Mouse (Mus musculus): Measurements from ENCODE around the gene Ubb. TPM values are rescaled to one million over a fixed set of nuclear protein-coding genes. Genes with fewer than 3 reads are reported as not detected.
A peak's percentile ranks its signal among the peaks of the same experiment; 100 is the strongest.

Gene Ubb
- polyA plus RNA-seq, 1 experiment from 2014 or later, result 1,519 TPM

DNA sequence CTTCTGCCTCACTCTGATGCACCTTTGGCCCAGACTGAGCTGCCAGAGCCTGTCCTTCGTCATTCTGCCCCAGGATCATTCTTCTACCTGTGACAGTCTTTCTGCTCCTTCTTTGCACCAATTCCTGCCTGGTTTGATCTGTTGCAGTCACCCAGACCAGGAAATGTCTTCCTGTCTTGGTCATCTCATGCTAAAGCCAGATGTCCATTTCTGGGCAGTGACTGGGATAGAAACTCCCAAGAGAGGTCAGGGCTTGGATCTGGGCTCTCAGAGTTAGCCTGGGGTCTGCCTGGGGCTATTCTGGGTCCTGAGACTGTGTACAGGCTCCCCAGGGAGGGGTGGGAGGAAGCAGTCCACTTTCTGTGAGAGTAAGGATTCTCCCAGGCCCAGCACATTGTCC is 15.2 kb downstream of the Ubb start:
- Histone ChIP-seq H3K27me3 (peaks cover 5% of the 10 kb centered on the region; the same call in 1 of the 2 replicates), H3K9me3 (replicated peaks) (no peaks in the 10 kb centered on the region), H3K9ac (no peak overlapping the region), H3K4me3 (replicated peaks) (no peak overlapping the region), H3K4me1 (replicated peaks) (no peaks in the 10 kb centered on the region), H3K36me3 (no peaks in the 10 kb centered on the region), H3K27ac (no peak overlapping the region), H3K4me2 (no peak overlapping the region)
- DNase-seq (no peak), ATAC-seq (ENCODE audit: low read depth) (no peak)
- 46% methylated on average over 1 of the region's 1 CpGs for WGBS (ENCODE audit: insufficient replicate concordance)

- Histone ChIP-seq H3K36me3 (no peaks in the 10 kb centered on the region), H3K9ac (no peak overlapping the region), H3K27ac (no peak overlapping the region), H3K9me3 (replicated peaks) (no peaks in the 10 kb centered on the region), H3K27me3 (peaks cover 5% of the 10 kb centered on the region; the same call in 1 of the 2 replicates), H3K4me2 (no peak overlapping the region), H3K4me3 (replicated peaks) (no peak overlapping the region), H3K4me1 (replicated peaks) (no peaks in the 10 kb centered on the region)
- WGBS (ENCODE audit: insufficient replicate concordance), result 48% methylated on average over 3 of the region's 3 CpGs
- DNase-seq (no peak), ATAC-seq (ENCODE audit: low read depth) (no peak)
These were observed 17.3 kb downstream of the Ubb start for GRCm38 (mm10) chr11:62568300-62568699.

DNA sequence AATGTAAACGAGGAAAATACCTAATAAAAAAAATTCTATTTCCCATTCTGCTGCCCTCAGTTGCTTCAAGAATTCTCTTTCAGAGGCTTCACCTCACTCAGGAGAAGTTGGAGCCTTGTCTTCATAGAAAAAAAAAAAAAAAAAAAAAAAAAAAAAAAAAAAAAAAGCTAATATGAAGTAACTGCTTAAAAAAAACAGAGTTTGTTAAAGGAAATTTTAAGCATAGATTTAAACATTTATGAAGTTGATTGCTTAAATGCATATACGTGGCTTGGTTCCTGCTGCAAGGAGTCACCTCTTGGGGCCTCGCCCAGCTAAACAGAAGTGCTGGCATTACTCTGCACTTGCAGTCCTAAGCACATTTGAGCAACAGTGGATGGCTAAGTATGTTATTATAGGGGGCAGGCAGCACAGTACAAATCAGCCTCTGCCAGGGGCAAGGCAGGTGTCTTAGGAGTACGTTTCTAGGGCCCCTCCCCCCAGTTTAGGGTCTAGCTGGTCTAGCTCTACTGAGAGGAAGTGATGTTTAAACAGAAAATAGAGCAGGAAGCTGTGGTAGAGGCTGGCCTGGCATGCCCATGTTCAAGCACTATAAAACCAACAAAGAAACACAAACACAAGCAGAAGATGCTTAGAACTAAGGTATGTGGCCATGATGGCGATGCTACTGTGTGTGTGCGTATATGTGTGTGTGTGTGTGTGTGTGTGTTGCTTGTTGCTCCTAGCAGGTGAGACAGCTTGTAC is 23.2 kb downstream of the Ubb start, which contains the start of gene Trpv2:
Trpv2 (plus strand) TSS at position 528 of the 744 bp plus-strand sequence.
- DNase-seq, result no peak
- no peaks in the 10 kb centered on the region for H3K27me3 ChIP-seq
- H3K4me3 ChIP-seq (replicated peaks), result peak within 1 kb of the TSS; percentile 69
- H3K4me2 ChIP-seq, result peak within 1 kb of the TSS; percentile 99
- 56% methylated on average over 6 of the region's 6 CpGs for WGBS (ENCODE audit: insufficient replicate concordance)
- peak within 1 kb of the TSS; percentile 75; the same call in 1 of the 2 replicates for H3K9ac ChIP-seq
- no peaks in the 10 kb centered on the region for H3K9me3 ChIP-seq (replicated peaks)
- no peaks in the 10 kb centered on the region for H3K36me3 ChIP-seq
- peaks cover 46% of the 10 kb centered on the region for H3K4me1 ChIP-seq (replicated peaks)
- H3K27ac ChIP-seq, result peak within 1 kb of the TSS; percentile 24
- no peak for ATAC-seq (ENCODE audit: low read depth)

DNA sequence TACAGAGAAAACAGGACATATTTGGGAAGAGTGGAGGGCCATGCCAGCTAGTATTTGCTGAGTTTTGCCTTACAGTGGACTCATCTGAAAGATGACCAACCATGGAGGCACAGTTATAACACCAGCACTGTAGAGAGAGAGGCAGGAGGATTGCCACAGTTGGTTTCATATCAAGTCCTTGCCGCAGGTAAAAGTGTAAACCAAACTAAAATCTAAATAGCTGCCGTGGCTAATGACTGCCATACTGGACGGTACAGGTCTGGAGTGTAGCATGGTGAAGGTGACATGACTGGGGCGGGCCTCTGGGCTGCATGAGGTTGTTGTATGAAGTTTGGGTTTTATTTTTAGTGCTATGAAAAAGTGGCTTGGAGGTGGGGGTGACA is 23.7 kb downstream of the Ubb start:
- H3K4me3 ChIP-seq (replicated peaks), result no peak overlapping the region
- H3K4me2 ChIP-seq, result peak overlapping the region; percentile 8; the same call in 1 of the 2 replicates
- H3K9ac ChIP-seq, result no peak overlapping the region
- no peaks in the 10 kb centered on the region for H3K36me3 ChIP-seq
- ATAC-seq (ENCODE audit: low read depth) (no peak), DNase-seq (no peak)
- H3K9me3 ChIP-seq (replicated peaks), result no peaks in the 10 kb centered on the region
- 57% methylated on average over 4 of the region's 4 CpGs for WGBS (ENCODE audit: insufficient replicate concordance)
- H3K27ac ChIP-seq, result peak overlapping the region; percentile 24
- no peaks in the 10 kb centered on the region for H3K27me3 ChIP-seq
- H3K4me1 ChIP-seq (replicated peaks), result peaks cover 50% of the 10 kb centered on the region

- Histone ChIP-seq H3K9ac (peak overlapping the region; percentile 75), H3K4me1 (replicated peaks) (peaks cover 55% of the 10 kb centered on the region), H3K36me3 (no peaks in the 10 kb centered on the region), H3K4me2 (peak overlapping the region; percentile 99), H3K9me3 (replicated peaks) (no peaks in the 10 kb centered on the region), H3K27me3 (no peaks in the 10 kb centered on the region), H3K27ac (peak overlapping the region; percentile 81), H3K4me3 (replicated peaks) (peak overlapping the region; percentile 69)
- ATAC-seq (ENCODE audit: low read depth) (peak; percentile 66), DNase-seq (peak; percentile 74)
- under 1% methylated on average over 9 of the region's 9 CpGs for WGBS (ENCODE audit: insufficient replicate concordance)
These were observed 24.3 kb downstream of the Ubb start for GRCm38 (mm10) chr11:62575297-62575658.

DNA sequence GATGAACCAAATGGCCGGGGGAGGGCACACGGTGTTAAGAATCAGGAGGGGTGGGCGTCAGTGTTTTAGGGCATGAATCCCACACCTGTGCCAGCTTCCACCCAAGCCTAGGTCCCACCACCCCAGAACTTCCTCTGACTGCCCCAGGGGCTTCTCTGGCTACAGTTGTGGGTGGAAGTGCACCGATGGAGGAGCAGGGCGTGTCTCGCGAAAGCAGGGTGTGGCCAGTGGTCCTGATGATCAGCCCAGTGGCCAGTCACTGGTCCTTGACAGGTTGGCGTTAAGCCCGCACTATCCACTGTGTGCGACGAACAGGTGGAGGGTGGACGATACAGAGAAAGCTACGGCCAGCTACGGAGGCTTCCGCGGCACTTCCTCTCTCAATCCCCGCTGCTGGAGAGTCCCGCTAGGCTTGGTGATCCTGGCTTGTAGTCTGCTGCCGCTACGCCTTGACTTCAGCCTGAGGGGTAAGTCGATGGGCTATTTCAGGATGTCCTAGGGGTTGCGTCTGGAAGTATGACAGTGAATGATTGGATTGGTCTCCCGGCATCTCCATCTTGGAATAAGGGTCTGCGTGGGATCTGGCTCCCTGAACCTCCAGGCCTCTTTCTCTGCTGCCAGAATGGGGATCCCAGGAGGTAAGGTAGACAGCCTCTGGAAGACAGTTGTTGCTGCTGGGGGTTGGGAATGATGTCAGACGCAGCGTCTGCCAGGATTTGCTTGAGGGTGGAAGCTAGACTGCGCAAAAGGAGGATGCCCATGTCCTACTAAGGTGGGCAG is 24.9 kb downstream of the Ubb start:
- H3K4me3 ChIP-seq (replicated peaks), result peak overlapping the region; percentile 69
- WGBS (ENCODE audit: insufficient replicate concordance), result 3% methylated on average over 27 of the region's 27 CpGs
- peak overlapping the region; percentile 75 for H3K9ac ChIP-seq
- peaks cover 61% of the 10 kb centered on the region for H3K4me1 ChIP-seq (replicated peaks)
- ATAC-seq (ENCODE audit: low read depth) (peak; percentile 69), DNase-seq (peak; percentile 57)
- H3K36me3 ChIP-seq, result no peaks in the 10 kb centered on the region
- peak overlapping the region; percentile 81 for H3K27ac ChIP-seq
- H3K27me3 ChIP-seq, result no peaks in the 10 kb centered on the region
- no peaks in the 10 kb centered on the region for H3K9me3 ChIP-seq (replicated peaks)
- H3K4me2 ChIP-seq, result peak overlapping the region; percentile 99

GRCm38 (mm10) chr11:62576530-62577152 is 25.7 kb downstream of the Ubb start:
- Histone ChIP-seq H3K9me3 (replicated peaks) (no peaks in the 10 kb centered on the region), H3K36me3 (no peaks in the 10 kb centered on the region), H3K4me2 (peak overlapping the region; percentile 99), H3K9ac (peak overlapping the region; percentile 75), H3K27ac (peak overlapping the region; percentile 81), H3K4me3 (replicated peaks) (peak overlapping the region; percentile 69), H3K27me3 (no peaks in the 10 kb centered on the region), H3K4me1 (replicated peaks) (peaks cover 62% of the 10 kb centered on the region)
- peak; percentile 73 for ATAC-seq (ENCODE audit: low read depth)
- WGBS (ENCODE audit: insufficient replicate concordance), result 12% methylated on average over 16 of the region's 16 CpGs
- peak; percentile 51 for DNase-seq

GRCm38 (mm10) chr11:62583031-62583430 is 32.1 kb downstream of the Ubb start:
- Histone ChIP-seq H3K9ac (no peak overlapping the region), H3K9me3 (replicated peaks) (no peaks in the 10 kb centered on the region), H3K27ac (no peak overlapping the region), H3K4me3 (replicated peaks) (no peak overlapping the region), H3K4me1 (replicated peaks) (peaks cover 49% of the 10 kb centered on the region), H3K27me3 (no peaks in the 10 kb centered on the region), H3K4me2 (no peak overlapping the region), H3K36me3 (peaks cover 5% of the 10 kb centered on the region)
- ATAC-seq (ENCODE audit: low read depth) (no peak), DNase-seq (no peak)
- 86% methylated on average over 6 of the region's 6 CpGs for WGBS (ENCODE audit: insufficient replicate concordance)

GRCm38 (mm10) chr11:62584671-62585206 is 33.8 kb downstream of the Ubb start:
- Histone ChIP-seq H3K36me3 (peaks cover 5% of the 10 kb centered on the region), H3K4me3 (replicated peaks) (no peak overlapping the region), H3K27me3 (no peaks in the 10 kb centered on the region), H3K4me2 (no peak overlapping the region), H3K9ac (no peak overlapping the region), H3K27ac (peak overlapping the region; percentile 23; the same call in 1 of the 2 replicates), H3K4me1 (replicated peaks) (peaks cover 34% of the 10 kb centered on the region), H3K9me3 (replicated peaks) (no peaks in the 10 kb centered on the region)
- ATAC-seq (ENCODE audit: low read depth), result peak; percentile 38
- 61% methylated on average over 9 of the region's 9 CpGs for WGBS (ENCODE audit: insufficient replicate concordance)
- DNase-seq, result no peak

- H3K27me3 ChIP-seq, result no peaks in the 10 kb centered on the region
- H3K4me3 ChIP-seq (replicated peaks), result no peak overlapping the region
- no peak overlapping the region for H3K9ac ChIP-seq
- WGBS (ENCODE audit: insufficient replicate concordance), result 62% methylated on average over 5 of the region's 5 CpGs
- no peaks in the 10 kb centered on the region for H3K9me3 ChIP-seq (replicated peaks)
- peaks cover 23% of the 10 kb centered on the region for H3K4me1 ChIP-seq (replicated peaks)
- no peak for ATAC-seq (ENCODE audit: low read depth)
- no peak for DNase-seq
- H3K36me3 ChIP-seq, result peaks cover 5% of the 10 kb centered on the region
- H3K4me2 ChIP-seq, result no peak overlapping the region
- no peak overlapping the region for H3K27ac ChIP-seq
These were observed 36.1 kb downstream of the Ubb start for GRCm38 (mm10) chr11:62587034-62587433.

DNA sequence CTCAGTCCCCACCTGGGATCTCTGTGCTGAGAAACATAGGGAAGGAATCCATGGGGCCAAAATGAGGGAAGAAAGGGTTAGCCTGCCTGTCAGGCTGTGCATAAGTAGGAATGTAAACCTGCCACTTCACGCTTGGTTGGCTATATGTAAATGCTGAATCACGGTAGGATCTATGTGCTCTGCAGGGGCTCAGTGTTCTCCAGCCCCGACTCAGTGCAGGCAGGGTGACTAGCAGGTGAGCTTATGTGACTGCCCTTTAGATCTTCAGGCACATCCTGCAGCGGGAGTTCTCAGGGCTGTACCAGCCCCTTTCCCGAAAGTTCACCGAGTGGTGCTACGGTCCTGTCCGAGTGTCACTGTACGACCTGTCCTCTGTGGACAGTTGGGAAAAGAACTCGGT is 38.4 kb downstream of the Ubb start:
- H3K27ac ChIP-seq, result no peak overlapping the region
- WGBS (ENCODE audit: insufficient replicate concordance), result 76% methylated on average over 10 of the region's 10 CpGs
- H3K4me2 ChIP-seq, result no peak overlapping the region
- no peaks in the 10 kb centered on the region for H3K9me3 ChIP-seq (replicated peaks)
- no peaks in the 10 kb centered on the region for H3K27me3 ChIP-seq
- H3K36me3 ChIP-seq, result peaks cover 9% of the 10 kb centered on the region
- H3K4me3 ChIP-seq (replicated peaks), result no peak overlapping the region
- DNase-seq, result no peak
- peaks cover 22% of the 10 kb centered on the region for H3K4me1 ChIP-seq (replicated peaks)
- no peak for ATAC-seq (ENCODE audit: low read depth)
- H3K9ac ChIP-seq, result no peak overlapping the region
